ENCODE assay signal across 28 mouse cellular contexts in genomic region chr6:148534364-148534763, GRCm38 (mm10).
DNase-seq lines count a peak whose midpoint lies in the region; ATAC-seq and TF ChIP-seq lines count a peak whose summit lies in the region.
"Had no signal": no experiment of that assay in that cellular context is flagged by ENCODE, and none has a peak within 500 bp of the region (broad histone marks: within the 10 kb centered on the region; RNA-seq: fewer than 3 reads in every experiment).

No protein-coding gene starts in this region.

- H3K9ac ChIP-seq in intestine, embryonic 14.5 days (ENCODE audit: low read length) = no peak overlapping the region
- no peak overlapping the region for H3K9ac ChIP-seq in intestine, postnatal 0 days (ENCODE audit: low read depth, low read length)
- H3K9ac ChIP-seq in lung, embryonic 14.5 days = no peak overlapping the region
- H3K9ac ChIP-seq: embryonic facial prominence, embryonic 12.5 days; heart, embryonic 13.5 days; intestine, embryonic 15.5 days; limb, embryonic 13.5 days; liver, embryonic 15.5 days; neural tube, embryonic 13.5 days had no signal

- no peak overlapping the region for H3K4me2 ChIP-seq in intestine, embryonic 14.5 days (ENCODE audit: low read length)
- no peak overlapping the region for H3K4me2 ChIP-seq in intestine, postnatal 0 days (replicated peaks; ENCODE audit: low read depth)
- no peak overlapping the region for H3K4me2 ChIP-seq in lung, embryonic 14.5 days
- H3K4me2 ChIP-seq: embryonic facial prominence, embryonic 12.5 days; heart, embryonic 13.5 days; intestine, embryonic 15.5 days; limb, embryonic 13.5 days; liver, embryonic 15.5 days; midbrain, embryonic 11.5 days; neural tube, embryonic 13.5 days had no signal

- H3K4me1 ChIP-seq in intestine, embryonic 14.5 days (replicated peaks; ENCODE audit: control insufficient read depth, insufficient read depth, low read length) = peaks cover 1% of the 10 kb centered on the region
- H3K4me1 ChIP-seq in intestine, postnatal 0 days (replicated peaks; ENCODE audit: control insufficient read depth, insufficient read depth, low read length) = no peaks in the 10 kb centered on the region
- no peaks in the 10 kb centered on the region for H3K4me1 ChIP-seq in lung, embryonic 14.5 days (ENCODE audit: insufficient read depth)
- H3K4me1 ChIP-seq: intestine, embryonic 15.5 days; limb, embryonic 13.5 days; liver, embryonic 15.5 days had no signal

- no peak overlapping the region for H3K4me3 ChIP-seq in intestine, embryonic 14.5 days (ENCODE audit: low read depth, low read length)
- no peak overlapping the region for H3K4me3 ChIP-seq in intestine, postnatal 0 days (ENCODE audit: low read depth, low read length)
- no peak overlapping the region for H3K4me3 ChIP-seq in lung, embryonic 14.5 days (ENCODE audit: low read depth, low read length)
- H3K4me3 ChIP-seq: embryonic facial prominence, embryonic 12.5 days; heart, adult 2 months; heart, embryonic 13.5 days; intestine, embryonic 15.5 days; limb, embryonic 13.5 days; liver, embryonic 15.5 days; neural tube, embryonic 13.5 days had no signal

- no peak overlapping the region for H3K27ac ChIP-seq in intestine, embryonic 14.5 days (ENCODE audit: low read depth)
- H3K27ac ChIP-seq in intestine, postnatal 0 days (ENCODE audit: low read depth, low read length) = no peak overlapping the region
- no peak overlapping the region for H3K27ac ChIP-seq in lung, embryonic 14.5 days (ENCODE audit: low read depth)
- H3K27ac ChIP-seq: embryonic facial prominence, embryonic 12.5 days; heart, adult 2 months; heart, embryonic 13.5 days; intestine, embryonic 15.5 days; kidney, postnatal 0 days; limb, embryonic 13.5 days; liver, embryonic 15.5 days; neural tube, embryonic 13.5 days had no signal

- peak; percentile 13 for DNase-seq in intestine, embryonic 14.5 days (ENCODE audit: low spot score)
- peak; percentile 21 for DNase-seq in lung, embryonic 14.5 days
- DNase-seq in lung, postnatal 14 days = no peak
- DNase-seq in urinary bladder, postnatal 10 days (ENCODE audit: low spot score) = no peak
- DNase-seq in embryo, embryonic 11 days = no peak
- DNase-seq: adrenal gland, adult 2 months; adrenal gland, postnatal 36 days; cerebellum, adult 8-10 months; cerebellum, postnatal 25 days; gastrocnemius, postnatal 25 days; heart, adult 2 months; kidney, postnatal 4 days; right cerebral cortex, postnatal 4 days; thymus, postnatal 4 days had no signal

- WGBS in intestine, embryonic 14.5 days = 49% methylated on average over 4 of the region's 4 CpGs
- WGBS in intestine, postnatal 0 days = 66% methylated on average over 4 of the region's 4 CpGs
- 60% methylated on average over 4 of the region's 4 CpGs for WGBS in lung, embryonic 14.5 days

- H3K27me3 ChIP-seq in intestine, embryonic 14.5 days (replicated peaks; ENCODE audit: control insufficient read depth, insufficient read depth, low read length) = no peaks in the 10 kb centered on the region
- H3K27me3 ChIP-seq in intestine, postnatal 0 days (replicated peaks; ENCODE audit: control insufficient read depth, insufficient read depth, low read length) = no peaks in the 10 kb centered on the region
- H3K27me3 ChIP-seq in lung, embryonic 14.5 days (ENCODE audit: insufficient read depth, low read length) = no peaks in the 10 kb centered on the region
- H3K27me3 ChIP-seq: embryonic facial prominence, embryonic 12.5 days; heart, embryonic 13.5 days; intestine, embryonic 15.5 days; limb, embryonic 13.5 days; liver, embryonic 15.5 days; neural tube, embryonic 13.5 days had no signal

- TF ChIP-seq CTCF in intestine, postnatal 0 days (IDR thresholded peaks at IDR 0.05; ENCODE audit: low read depth) = no peak
- TF ChIP-seq CTCF in lung, embryonic 14.5 days (IDR thresholded peaks at IDR 0.05; ENCODE audit: low read depth) = no peak

- H3K36me3 ChIP-seq in intestine, embryonic 14.5 days (ENCODE audit: control insufficient read depth, insufficient read depth, low read length) = no peaks in the 10 kb centered on the region
- no peaks in the 10 kb centered on the region for H3K36me3 ChIP-seq in intestine, postnatal 0 days (ENCODE audit: control insufficient read depth, insufficient read depth)
- no peaks in the 10 kb centered on the region for H3K36me3 ChIP-seq in lung, embryonic 14.5 days (ENCODE audit: insufficient read depth)
- H3K36me3 ChIP-seq: embryonic facial prominence, embryonic 12.5 days; heart, embryonic 13.5 days; intestine, embryonic 15.5 days; limb, embryonic 13.5 days; liver, embryonic 15.5 days; neural tube, embryonic 13.5 days had no signal

- H3K9me3 ChIP-seq in intestine, embryonic 14.5 days (ENCODE audit: control insufficient read depth, low read length) = no peaks in the 10 kb centered on the region
- no peaks in the 10 kb centered on the region for H3K9me3 ChIP-seq in intestine, postnatal 0 days (ENCODE audit: control insufficient read depth)
- no peaks in the 10 kb centered on the region for H3K9me3 ChIP-seq in lung, embryonic 14.5 days (ENCODE audit: low read depth, low read length)
- H3K9me3 ChIP-seq: embryonic facial prominence, embryonic 12.5 days; heart, embryonic 13.5 days; intestine, embryonic 15.5 days; limb, embryonic 13.5 days; liver, embryonic 15.5 days; neural tube, embryonic 13.5 days had no signal

- ATAC-seq in intestine, embryonic 14.5 days (replicated peaks; ENCODE audit: low FRiP score, low TSS enrichment, low read depth) = no peak
- no peak for ATAC-seq in intestine, postnatal 0 days
- no peak for ATAC-seq in lung, embryonic 14.5 days (ENCODE audit: insufficient read depth)
- peak; percentile 86 for ATAC-seq in megakaryocyte, adult 5-6 weeks (ENCODE audit: poor library complexity, severe bottlenecking)
- ATAC-seq: CD4-positive, CD25-positive, alpha-beta regulatory T cell, adult 4 months; forebrain, embryonic 14.5 days; hindbrain, embryonic 16.5 days; intestine, embryonic 15.5 days; lung, postnatal 0 days had no signal

Comparison
In these comparisons a context has a peak if more than half of its experiments do, and no peak if none do; other contexts are left out.
1. DNase-seq: peak in intestine, embryonic 14.5 days (single experiment) and lung, embryonic 14.5 days (single experiment); none in lung, postnatal 14 days (single experiment), urinary bladder, postnatal 10 days (single experiment) and embryo, embryonic 11 days (single experiment).